Mouse (Mus musculus): Measurements from ENCODE around the gene N4bp2l1.

The N4bp2l1 gene

DNA sequence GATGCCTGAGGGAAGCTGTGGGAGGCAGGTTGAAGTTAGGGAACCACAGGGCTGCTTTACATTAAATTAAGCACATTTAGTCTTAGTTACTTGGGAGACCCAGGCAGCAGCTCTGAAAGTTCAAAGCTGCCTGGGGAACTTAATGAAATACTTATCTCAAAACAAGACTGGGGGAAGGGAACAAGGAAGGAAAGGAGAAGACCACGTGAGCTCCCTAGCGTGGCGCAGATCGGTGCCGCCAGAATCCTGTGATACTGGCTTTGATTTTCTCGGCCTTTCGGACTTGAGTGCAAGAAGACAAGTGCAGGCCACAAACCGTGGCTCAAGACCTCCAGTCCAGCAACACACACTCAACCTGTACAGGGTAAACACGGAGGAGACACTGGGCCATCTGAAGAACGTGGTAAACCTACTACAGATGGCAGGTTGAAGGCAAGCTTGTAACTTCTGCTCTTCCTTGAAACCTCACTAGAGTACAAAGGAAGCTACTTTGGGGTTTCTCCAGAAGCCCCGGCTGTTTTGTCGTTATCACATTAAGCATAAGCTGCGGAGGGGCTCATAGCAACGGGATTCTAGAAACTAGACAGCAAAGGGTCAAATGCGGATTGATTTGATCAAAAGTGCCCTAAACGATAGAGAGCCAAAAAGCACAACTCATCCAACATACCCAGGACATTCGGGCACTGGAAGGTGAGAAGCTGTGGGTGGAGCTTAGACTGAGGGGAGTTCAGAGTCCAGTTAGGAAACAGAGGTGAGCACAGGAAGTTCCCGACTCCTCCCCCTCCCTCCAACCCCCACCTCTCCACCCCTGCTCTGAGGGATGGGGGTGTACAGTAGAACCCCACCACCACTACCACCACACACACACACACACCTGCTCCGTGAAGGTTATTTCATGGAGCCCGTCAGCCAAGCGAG is 1.5 kb upstream of the N4bp2l1 start:
- DNase-seq = no peak

DNA sequence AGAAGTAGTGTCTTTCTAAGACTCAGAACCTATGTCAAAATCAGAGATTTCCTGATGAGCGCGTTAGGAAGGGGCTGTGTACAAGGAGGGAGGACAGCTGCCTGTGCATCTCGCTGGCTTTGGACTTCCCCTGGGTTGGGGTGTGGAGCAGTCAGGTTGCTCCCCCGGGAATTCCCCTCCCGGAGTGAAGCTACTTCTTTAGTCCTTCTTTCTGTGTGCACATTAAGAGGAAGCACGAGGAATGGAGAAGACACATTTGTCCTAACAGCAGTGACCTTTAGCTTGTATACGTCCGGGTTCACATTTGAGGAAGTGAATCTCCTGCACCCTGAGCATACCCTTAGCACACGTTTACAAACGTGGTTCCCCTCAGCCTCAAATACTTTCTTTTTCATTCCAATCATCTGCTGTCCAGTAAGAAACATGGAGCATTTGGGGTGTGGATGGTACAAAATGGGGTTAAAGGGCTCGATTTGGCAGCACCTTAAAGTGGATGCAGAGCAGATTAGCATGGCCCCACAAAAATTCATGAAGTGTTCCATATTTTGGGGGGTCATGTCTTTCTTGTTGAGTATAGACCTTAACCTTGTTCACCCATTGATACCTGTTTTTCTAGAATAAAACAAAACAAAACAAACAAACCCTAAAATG is 1.5 kb downstream of the N4bp2l1 start:
- DNase-seq = peak in 1 of 2 experiments; percentile 47

DNA sequence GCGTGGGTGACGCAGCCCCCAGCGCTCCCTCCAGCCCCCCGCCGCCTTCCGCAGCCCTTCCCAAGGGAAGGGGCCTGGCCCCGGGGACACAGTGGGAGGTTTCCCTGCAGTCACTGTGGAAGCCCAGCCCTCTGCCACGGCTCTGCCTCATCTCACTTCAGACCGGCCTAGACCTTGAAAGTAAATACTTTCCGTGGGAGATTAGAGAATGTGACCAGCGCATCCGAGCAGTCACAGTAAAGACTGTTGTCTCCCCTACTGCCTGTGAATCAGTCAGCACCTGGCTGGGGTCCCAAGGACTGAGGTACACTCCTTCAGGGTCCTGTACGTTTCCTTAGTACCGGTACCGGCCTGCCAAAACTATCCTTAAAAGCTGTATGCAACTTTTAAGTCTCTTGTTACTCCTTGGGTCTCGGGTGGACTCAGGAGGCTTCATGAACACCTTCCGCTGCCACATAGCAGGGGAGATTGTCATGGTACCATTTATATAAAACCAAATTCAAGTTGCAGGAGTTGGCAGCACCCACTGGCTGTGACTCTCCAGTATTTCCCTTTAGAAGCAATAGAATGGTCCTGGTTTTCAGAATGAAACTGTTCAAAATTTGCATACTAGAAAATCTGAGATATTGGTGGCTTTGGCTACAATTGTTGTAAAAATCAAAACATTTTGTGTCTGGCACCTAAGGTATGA is 2.2 kb downstream of the N4bp2l1 start:
- DNase-seq = no peak

DNA sequence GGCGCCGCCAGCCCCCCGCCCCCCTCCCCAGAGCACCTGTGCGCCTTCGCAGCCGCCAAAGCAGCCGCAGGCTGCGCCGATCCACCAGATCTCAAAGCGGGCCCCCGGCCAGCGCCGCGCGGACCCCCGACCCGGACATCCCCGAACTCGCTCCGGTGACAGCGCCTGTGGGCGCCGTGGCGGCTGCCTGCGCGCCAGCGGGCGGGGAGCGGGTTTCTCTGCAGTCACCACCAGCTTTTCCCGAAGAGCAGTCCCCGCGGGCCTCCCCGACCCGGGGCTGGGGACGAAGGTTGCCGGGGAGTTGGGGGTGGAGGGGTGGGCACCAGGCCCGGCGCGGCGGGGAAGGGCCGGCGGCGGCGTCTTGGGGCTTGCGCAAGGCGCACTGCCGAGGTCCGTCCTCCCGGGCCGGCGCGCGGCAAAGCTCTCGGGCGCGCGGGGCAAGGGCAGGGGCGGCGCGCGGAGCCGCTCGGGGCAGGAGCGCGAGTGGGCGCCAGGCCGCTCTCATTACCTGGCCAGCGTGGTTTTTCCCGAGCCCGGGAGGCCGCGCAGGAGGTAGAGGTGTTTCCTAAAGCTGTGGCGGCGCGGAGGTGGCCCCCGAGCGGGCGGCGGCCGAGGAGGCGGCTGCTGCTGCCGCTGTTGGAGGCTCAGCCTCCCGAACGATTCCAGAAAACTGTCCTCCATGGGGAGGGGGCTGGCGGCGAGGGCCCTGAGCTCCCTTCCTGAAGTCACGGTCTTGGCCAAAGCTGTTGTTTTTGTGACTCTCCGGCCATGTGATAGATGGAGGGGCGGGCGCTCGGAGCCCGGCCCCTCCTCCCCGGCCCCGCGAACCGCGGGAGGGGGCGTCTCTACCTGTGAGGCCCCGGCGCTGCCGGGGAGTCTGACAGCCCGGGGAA is 3.0 kb downstream of the N4bp2l1 start:
- peak; percentile 61 to 63 for DNase-seq

DNA sequence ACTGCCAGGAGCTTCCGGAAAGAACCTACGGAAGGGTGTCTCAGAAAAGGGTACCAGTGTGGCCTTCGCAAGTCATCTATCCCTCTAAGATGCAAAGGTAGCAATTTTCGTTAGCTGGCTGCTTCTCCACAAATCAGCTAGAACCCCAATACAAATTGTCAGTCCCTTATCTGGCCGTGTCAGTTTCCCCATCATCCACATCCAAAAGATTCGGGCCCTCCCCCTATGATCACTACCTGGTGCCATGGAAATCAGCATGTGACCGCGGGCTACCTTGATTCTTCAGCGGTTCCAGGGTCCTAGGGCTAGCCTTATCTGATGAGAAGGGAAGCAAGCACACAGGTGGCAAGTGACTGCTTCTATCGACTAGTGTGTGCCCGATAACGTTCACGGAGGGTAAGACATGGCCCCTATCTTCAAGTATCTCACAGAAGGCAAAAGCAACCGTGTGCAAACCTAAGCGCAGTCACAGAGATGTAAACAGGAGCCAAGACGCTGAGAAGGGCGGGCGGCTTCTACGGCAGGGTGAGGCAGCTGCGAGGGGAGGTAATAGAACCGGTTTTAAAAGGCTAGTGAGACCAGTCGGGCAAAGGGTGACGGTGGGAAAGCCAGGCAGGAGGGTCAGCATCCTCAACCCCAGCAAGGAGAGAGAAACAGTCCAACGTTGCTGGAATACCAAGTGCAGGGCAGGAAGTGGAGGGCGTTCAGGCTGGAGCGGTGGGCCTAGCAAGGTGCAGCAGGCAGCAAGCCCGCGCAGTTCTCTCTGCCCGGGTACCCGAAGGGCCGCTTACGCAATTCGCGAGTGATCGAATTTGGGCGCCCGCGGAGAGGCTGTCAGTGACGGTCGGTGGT is 3.9 kb downstream of the N4bp2l1 start:
- peak; percentile 53 to 63 for DNase-seq

DNA sequence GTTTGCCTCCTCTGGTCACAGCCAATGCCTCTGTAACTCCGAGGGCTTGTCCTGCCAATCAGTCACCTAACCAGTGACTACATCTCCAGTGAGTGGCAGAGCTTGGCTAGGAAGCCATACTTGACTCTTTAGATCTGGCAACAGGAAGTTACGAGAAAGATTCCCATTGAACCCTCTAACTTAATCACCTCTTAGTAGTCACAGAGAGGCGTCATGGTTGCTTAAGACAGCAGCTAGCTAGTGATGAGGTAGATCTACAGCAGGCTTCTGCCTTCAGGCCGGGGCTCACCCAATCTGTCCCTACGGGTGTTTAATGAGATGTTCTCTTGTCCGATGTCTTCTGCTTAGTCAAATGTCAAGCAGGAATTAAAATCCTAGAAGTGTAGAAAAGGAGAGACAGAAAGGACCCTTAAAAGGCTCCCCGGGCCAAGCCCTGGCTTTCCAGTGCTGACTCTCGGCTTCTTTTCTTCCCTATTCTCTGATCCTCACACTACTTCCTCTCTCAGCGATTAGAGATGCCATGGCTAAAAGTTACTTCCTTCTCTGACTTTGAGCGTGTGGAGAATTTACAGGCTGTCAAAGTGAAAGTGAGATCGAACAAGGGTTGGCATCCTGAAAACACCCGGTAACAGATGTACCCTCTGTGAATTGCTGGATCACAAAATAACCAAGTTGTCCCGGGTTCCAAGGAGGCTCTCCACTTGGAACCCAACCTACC is 4.6 kb downstream of the N4bp2l1 start:
- no peak for DNase-seq

DNA sequence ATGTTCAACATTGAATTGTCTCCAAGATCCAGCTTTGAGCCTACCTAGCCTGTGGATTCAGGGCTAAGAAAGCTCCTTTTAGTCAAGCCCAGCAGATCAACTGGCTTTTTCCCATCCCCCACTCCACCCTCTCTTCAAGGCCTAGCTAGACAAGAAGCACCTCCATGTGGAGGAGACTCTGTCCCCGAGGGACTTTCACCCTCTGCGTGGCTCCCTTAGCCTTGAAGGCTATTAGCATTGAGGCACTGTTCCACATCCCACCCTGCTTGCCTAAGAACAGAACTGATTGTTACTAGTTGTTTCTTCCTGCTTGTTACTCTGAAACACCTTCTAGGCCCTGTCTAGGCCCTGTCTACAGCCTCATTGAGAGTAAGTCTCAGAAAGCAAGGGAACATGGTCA is 7.0 kb downstream of the N4bp2l1 start:
- no peak for DNase-seq

DNA sequence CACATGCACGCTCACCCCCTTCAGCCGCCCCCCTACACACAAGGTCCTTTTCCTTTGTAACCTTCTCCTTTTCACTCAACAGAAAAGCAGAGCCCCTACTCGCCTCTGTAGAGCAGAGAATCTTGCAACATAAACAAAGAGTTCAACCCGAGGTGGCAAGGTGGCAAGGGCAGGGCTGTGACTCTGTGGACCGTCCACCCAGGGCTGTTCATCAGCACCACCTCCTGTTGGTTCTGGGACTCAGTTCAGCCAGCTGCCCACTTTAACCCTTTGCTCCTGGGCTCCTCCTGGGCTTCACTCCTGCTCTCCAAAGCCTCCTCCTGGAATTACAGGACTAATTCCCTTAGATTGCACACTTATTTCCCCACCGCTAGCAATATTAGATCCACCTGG is 12.7 kb downstream of the N4bp2l1 start:
- no peak for DNase-seq

DNA sequence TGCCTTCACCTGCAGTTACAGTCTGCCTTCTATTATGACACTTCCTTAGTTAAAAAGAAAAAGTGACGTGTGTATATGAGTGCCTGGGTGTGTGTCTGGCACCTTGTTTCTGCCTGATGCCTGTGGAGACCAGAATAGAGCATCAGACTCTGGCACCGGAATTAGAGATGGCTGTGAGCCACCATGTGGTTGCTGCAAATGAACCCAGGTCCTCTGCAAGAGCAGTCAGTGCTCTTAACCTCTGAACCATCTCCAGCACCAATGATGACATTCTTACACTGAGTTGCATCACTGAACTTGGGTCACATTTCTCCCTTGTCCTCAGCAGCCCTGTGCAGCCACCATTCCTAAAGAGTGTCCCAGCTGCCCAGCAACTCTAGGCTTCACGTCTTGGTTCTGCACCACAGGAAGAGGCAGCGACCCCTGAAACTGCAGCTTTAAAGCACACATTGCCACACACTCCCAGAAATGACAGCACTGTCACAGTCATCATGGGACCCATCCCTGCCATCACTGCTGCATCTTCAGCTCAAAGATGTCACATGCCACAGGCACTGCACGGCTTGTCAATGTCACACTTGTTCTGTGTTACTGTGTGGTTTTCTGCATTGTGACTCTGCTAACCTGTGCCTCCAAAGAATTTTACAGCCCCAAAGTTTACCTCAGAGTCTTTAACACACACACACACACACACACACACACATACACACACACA is 13.2 kb downstream of the N4bp2l1 start:
- peak; percentile 52 to 67 for DNase-seq

DNA sequence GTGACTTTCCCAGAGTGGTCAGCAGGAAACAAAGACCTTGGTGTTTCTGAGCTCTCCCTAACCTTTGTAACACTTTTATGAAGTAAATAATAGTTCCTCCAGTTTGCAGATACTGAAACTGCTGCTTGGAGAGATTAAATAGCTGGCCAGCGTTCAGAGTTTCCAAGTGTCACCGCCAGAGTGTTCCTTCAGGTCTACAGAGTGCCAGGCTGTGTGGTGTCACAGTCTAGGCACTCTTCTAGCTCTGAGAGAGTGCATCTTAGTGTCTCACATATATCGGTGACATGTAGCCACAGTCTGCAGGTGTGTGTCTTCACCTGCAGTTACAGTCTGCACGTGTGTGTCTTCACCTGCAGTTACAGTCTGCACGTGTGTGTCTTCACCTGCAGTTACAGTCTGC is 13.8 kb downstream of the N4bp2l1 start:
- no peak for DNase-seq

DNA sequence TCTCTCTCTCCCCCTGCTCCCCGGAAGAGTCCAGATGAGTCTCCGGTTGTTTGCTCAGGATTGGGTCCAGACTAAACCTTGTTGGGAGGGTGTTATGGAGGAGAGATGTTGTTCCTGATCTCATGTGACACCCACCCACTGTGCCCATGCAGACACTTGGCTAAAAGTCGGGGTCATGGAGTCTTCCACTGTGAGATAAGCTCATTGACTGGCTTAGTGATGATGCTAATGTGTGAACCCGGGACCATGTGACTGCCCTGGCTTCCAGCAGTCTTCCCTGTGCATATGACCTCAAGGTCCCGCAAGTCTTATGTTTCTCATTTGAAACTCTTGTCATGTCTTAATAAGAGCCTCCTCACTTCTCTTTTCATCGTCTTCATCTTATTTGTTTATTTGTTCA is 15.8 kb downstream of the N4bp2l1 start:
- no peak for DNase-seq

DNA sequence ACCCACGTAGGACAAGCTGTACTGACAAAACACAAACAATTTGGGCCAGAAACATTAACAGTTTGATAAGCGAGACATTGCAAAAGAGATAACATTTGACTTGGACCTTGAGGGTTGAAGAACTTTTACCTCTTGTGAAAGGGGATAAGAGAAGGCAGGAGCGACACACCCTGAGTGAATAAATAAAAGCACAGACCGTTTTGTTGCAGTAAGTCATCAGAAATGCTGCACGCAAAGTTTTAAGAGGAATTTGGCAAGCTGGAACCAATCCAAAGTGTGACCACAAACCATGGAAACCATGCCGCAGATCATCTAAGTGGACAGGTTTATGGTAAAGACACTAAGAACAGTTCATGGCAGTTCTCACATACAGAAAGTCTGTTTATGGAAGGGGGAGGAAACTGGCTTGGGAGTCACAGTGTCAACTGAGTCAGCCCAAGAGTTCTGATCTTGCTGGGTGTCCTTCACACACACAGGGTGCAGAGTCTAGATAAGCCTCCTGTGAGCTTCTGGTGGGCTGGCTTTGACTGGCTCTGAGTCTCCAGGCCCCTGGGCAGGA is 18.3 kb downstream of the N4bp2l1 start:
- no peak for DNase-seq

DNA sequence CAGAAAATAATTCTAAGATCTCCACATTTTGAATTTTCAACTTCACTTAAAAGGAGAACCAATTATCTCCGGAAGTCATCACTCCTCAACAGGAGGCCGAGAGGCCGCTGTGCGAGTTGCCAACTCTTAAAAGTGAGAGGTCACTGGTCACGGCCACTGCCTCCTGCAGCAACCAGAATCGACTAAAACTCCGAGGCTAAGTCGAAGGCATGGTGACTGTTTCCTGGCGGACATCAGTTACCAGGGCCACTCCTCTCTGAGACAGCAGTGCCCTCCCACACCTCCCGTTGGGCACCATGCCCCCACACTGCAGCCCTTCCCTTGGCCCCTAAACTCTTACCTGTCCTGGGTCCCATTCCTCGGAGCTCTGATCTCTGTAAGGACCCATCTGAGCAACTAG is 20.2 kb downstream of the N4bp2l1 start:
- DNase-seq = no peak

DNA sequence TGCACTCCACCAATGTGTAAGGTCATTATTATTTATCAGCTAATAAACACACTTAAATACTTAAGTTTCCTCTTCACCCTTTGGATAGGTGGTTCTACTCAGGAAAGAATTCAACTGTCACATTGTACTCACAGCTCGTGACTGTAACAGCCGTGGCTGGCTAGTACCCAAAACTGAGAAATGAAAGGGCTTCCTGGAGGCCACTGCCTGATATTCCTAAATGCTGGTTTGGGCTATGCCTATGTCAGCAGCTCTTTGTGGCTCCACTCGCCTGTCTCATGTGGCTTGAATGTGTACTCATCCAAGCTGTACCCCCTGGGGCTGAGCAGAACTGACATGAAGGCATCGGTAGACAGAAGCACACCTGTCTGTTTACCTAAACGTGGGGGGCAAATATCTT is 22.1 kb downstream of the N4bp2l1 start:
- DNase-seq = no peak

DNA sequence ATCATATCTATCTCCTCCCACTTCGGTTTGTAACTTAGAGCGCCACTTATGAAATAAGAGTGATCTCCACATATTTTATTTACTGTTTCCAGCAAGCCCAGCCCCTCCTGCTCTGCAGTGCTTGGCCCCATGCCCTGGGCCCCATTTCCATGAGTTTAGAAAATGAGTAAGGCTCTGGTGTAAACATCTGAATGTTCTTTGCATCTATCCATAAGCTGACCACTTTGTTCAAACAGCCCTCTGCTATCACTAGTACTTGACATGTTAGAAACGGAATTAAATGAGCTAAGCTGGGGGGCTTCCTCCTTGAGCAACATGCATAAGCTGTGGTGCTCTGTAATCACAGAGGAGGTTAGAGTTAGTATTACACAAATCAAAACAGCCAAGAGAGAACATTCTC is 22.6 kb downstream of the N4bp2l1 start:
- no peak for DNase-seq

DNA sequence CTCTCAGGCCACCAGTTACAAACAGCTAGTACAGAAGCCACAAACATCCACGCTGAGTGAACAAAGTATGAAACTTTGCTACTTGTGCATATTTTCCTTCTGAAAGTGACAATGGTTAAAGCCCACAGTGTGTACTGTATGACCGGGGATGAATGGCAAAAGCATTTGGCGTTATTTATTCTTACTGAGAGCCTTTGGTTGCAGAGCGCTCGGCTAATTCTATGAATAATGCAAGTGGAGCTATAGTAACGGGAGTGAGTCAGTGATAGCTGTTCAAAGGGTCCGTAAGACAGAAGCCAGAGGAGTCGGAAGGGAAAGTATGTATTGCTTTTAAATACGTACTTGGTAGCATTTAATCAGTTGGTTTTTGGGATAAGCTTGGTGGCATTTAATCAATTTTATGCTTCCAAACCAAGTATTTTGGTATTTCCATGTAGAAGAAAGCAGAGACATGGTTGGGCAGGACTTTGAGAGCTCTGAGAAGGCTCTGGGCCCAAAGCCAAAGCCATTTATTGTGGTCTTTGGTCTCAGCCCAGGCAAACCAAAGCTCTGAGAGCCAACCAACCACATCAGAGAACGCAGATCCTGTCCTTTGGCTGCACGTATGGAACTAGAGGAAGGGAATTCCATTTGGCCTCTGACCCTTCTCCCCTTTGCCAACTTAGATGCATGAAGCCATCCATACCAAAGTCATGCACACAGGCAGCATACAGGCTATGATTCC is 26.3 kb downstream of the N4bp2l1 start:
- DNase-seq = no peak

DNA sequence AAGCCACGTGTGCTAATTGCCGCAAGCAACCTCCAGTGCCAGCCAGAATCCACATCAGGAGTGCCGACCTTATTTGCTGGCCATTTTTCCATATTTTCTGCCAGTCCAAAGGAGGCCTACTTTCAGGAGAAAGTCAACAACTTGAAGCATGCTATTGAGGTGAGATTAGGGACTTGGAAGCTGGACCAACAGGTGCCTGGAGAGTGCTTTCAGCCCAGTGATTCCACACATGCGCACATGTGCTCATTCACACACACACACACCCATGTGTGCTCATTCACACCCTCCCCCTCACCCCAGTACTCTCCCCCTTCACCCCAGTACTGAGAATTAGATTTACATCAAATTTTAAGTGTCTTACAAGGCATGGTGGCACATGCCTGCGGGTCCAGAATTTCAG is 30.0 kb downstream of the N4bp2l1 start:
- DNase-seq = peak; percentile 49 to 70

DNA sequence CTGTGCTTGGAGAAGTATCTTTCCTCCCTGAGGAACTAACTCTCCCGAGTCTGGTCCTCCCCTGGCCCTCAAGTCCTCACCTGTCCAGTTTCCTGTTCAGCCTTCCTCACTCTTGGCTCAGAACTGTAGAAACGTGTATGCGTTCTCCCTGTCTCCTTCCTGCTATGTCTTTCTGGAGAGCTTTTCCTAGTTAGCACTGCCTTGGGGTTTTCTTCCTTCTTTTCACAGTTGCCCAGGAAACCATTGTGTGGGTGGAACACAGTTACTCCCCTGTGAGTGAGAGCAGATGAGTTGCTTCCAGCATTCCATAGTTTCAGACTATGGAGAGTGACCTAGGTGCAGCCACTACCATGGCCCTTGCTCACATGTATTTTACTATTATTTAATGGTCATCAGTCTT is 30.8 kb downstream of the N4bp2l1 start:
- peak in 1 of 2 experiments; percentile 11 for DNase-seq

DNA sequence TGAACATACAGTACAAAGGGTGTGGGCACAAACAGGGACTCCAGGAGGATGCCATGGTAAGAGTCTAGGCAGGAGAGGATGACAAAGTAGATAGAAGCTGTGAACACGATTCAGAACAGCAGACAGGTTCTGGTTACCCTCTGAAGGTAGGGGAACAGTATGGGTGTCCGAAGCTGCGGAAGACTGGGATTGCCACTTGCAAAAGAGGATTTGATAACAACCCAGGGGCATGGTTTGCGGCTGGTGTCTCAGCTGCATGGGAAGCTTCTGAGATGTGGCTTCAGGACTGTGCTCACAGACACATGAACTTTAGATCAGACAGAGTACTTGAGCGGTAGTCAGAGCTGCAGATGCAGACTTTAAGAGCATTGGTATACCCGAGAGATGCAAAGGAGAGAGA is 32.6 kb downstream of the N4bp2l1 start:
- DNase-seq = no peak

Data from lung, adult 18-20 months (tissue).